Mouse (Mus musculus) spleen, adult 2 months (tissue): ENCODE results near the gene Rdh8.

Experiments
- CTCF ChIP-seq: fragments of 200-500 bp; IDR thresholded peaks from 2 replicates; pipeline ENCODE4 v1.5.1; 2011; ENCODE audit warnings: mild to moderate bottlenecking, inconsistent platforms; ENCODE audit not compliant: insufficient read depth, insufficient read length, insufficient replicate concordance; ENCODE audit errors: extremely low read depth
- POLR2A ChIP-seq: fragments of 200-500 bp; IDR thresholded peaks from 2 replicates; pipeline ENCODE4 v1.6.1; 2011; ENCODE audit warnings: low read depth, low read length, inconsistent platforms

DNA sequence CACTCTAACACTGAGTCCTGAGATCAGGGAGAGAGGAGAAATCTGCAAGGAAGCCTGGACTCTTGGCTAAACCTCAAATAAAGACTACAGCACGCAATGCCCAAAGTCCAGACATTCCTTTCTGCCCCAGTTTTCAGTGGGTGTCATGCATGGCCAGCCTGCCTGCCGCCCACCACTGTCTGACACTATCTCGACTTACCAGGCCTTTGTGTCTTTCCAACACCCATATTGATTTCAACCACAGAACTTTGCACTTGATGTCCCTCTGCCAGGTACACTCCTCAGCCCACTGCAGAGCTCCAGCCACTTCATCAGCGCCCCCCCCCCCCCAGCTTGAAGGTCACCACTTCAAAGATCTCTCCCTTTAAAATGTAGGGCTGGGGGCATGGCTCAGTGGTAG is 43.9 kb downstream of the Rdh8 start:
- TF ChIP-seq POLR2A, result no peak
- TF ChIP-seq CTCF, result no peak
